Mouse (Mus musculus): ENCODE results near the gene Lin7a.

GRCm38 (mm10) chr10:107273848-107274247 is 2.4 kb downstream of the Lin7a start:
- TF ChIP-seq CTCF (IDR thresholded peaks at IDR 0.05; ENCODE audit: low read depth) (peak; percentile 49), EP300 (optimal IDR thresholded peaks at IDR 0.05) (no peak)
